Mouse (Mus musculus) myocyte (in vitro differentiated cells): ENCODE measurements around the gene AL732309.1.

Source experiments
- CEBPB ChIP-seq: IDR thresholded peaks from 2 replicates; pipeline ENCODE4 v1.6.1; 2011; ENCODE audit warnings: mild to moderate bottlenecking, moderate library complexity; ENCODE audit not compliant: poor library complexity, insufficient read depth, severe bottlenecking
- E2F4 ChIP-seq: IDR thresholded peaks from one replicate; pipeline ENCODE4 v1.6.1; 2011; ENCODE audit warnings: mild to moderate bottlenecking, control low read depth, moderate library complexity; ENCODE audit not compliant: insufficient read depth
- MAX ChIP-seq: IDR thresholded peaks from one replicate; pipeline ENCODE4 v1.6.1; 2011; ENCODE audit warnings: low read depth, mild to moderate bottlenecking, control low read depth
- MYOD1 ChIP-seq, 3 experiments: IDR thresholded peaks; one replicate each; pipeline ENCODE4 v1.6.1; 2011; ENCODE audit warnings: control low read depth in 2 of 3, low read depth in 2 of 3, mild to moderate bottlenecking in 2 of 3, moderate library complexity in 1 of 3; ENCODE audit not compliant: insufficient read length in 2 of 3, control insufficient read depth in 1 of 3
- MYOG ChIP-seq, 3 experiments: IDR thresholded peaks; one replicate each; pipeline ENCODE4 v1.6.1; 2011; ENCODE audit warnings: control low read depth in 2 of 3, low read depth in 2 of 3, mild to moderate bottlenecking in 2 of 3; ENCODE audit not compliant: insufficient read length in 2 of 3, control insufficient read depth in 1 of 3, insufficient read depth in 1 of 3
- POLR2A ChIP-seq: IDR thresholded peaks from one replicate; pipeline ENCODE4 v1.6.1; 2011; ENCODE audit warnings: low read depth, mild to moderate bottlenecking, control low read depth, moderate library complexity; ENCODE audit not compliant: insufficient read length
- POLR2AphosphoS2 ChIP-seq: IDR thresholded peaks from one replicate; pipeline ENCODE4 v1.6.1; 2011; ENCODE audit warnings: low read depth, control low read depth; ENCODE audit not compliant: insufficient read length
- SRF ChIP-seq: IDR thresholded peaks from one replicate; pipeline ENCODE4 v1.6.1; 2011; ENCODE audit warnings: low read depth; ENCODE audit not compliant: control insufficient read depth, insufficient read length
- TCF12 ChIP-seq: IDR thresholded peaks from one replicate; pipeline ENCODE4 v1.6.1; 2011; ENCODE audit warnings: mild to moderate bottlenecking, control low read depth; ENCODE audit not compliant: poor library complexity, insufficient read depth, severe bottlenecking
- TCF3 ChIP-seq: IDR thresholded peaks from one replicate; pipeline ENCODE4 v1.6.1; 2011; ENCODE audit warnings: low read depth, control low read depth; ENCODE audit not compliant: insufficient read length

DNA sequence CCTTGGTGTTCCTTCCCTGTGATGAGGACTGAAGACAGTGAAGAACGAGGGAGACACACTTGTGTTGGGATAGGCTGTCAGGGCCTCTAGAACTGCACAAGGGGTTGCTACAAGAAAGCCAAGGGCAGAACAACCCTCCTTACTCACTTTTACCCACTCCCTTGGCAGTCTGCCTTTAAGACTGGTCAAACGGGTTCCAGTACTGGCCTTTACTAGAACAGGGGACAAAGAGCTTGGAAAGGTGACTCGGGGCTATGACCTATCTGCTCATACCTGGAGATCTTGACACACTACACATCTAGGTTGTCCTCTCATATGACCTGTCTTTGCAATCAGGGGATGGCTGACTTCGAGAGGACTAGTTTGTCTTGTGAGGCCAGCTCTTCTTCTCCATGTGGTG is 9.1 kb downstream of the AL732309.1 start:
- TF ChIP-seq POLR2A (no peak), MAX (no peak), TCF3 (no peak), POLR2AphosphoS2 (no peak), E2F4 (no peak), MYOD1 (IDR thresholded peaks at IDR 0.05; ENCODE audit: control insufficient read depth in 1 of 3, insufficient read length in 2 of 3, low read depth in 2 of 3) (no peak), TCF12 (no peak), MYOG (IDR thresholded peaks at IDR 0.05; ENCODE audit: control insufficient read depth in 1 of 3, insufficient read depth in 1 of 3, insufficient read length in 2 of 3, low read depth in 2 of 3) (no peak), CEBPB (no peak), SRF (no peak)
